Mouse (Mus musculus) NIH3T3 (cell line): ENCODE measurements around the gene Clmn.
A peak's percentile ranks its signal among the peaks of the same experiment; 100 is the strongest.
"Not testable (repeated sequence)": the region's sequence is repeated elsewhere in the genome, so short reads cannot be mapped to it uniquely, and the experiment has no call there.

ENCODE experiments used
- DNase-seq: peaks from one replicate; pipeline ENCODE4 v3.0.0-alpha.2; 2012; ENCODE audit warnings: low read depth

Gene Clmn

DNA sequence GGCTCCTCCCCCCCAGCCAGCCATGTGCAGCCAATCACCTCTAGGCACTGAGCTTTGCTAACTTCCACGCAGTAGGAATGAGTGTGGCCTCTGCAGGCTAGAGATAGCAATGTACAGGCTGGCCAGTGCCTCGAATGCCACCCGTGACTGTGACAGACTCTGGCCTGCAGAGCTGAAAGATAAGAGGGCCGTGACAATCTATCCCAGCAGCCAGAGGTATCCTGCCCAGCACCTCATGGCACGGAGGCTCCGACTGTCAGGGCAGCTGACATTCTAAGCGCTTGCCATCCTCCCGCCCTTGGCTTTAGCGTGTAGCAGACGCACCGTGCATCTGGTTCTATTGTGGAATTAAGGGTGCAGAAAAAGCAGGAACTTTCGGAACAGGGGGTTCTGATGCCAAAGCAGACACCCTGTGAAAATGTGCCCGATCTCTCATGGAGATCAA is 26.9 kb downstream of the Clmn start:
- DNase-seq = no peak

DNA sequence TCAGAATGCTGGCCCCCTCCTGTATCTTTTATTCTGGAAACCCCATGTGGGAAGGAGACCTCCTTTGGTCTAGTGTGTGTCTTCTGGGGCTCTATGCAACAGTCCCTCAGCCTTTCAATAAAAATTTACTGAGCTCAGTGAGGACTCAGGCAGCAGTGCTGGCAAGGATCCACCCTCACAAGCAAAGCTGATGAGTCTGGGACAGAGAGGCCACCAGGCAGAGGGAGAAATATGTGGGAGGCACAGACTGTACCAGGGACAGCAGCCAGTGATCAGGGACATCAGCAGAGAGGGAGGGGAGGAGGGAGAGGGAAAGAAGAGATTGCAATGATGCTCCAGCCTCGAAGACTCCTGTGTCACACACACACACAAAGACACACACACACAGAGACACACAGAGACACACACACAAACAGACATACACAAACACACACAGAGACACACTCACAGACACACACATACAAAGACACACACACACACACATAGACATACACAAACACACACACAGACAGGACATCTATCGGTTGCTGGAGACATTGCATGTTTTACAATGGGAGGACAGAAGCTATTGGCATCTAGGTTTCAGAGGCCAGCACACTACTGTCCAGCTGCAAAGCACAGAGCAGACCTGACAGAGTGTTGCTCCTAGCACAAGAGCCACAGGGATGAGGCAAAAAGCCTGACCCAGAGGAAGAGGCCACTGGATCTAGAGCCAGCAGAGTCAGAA is 27.6 kb downstream of the Clmn start:
- DNase-seq = no peak

DNA sequence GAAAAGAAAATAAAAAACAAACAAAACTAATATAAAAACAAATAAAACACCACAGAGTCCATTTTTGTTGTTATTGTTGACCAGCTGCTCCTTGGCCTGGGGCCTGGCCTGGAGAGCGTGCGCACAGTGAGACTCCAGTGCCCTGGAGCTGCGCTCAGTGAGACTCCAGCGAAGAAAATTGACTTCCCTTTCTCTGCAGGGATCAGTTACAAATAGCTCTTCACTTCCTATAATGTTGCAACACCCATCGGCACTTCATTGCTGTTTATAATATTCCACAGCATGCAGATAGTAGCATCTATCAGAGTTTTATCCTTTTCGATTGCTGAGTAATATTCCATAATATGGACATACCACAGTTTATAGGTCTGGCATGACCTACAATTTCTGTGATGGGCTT is 28.6 kb downstream of the Clmn start:
- DNase-seq = no peak

DNA sequence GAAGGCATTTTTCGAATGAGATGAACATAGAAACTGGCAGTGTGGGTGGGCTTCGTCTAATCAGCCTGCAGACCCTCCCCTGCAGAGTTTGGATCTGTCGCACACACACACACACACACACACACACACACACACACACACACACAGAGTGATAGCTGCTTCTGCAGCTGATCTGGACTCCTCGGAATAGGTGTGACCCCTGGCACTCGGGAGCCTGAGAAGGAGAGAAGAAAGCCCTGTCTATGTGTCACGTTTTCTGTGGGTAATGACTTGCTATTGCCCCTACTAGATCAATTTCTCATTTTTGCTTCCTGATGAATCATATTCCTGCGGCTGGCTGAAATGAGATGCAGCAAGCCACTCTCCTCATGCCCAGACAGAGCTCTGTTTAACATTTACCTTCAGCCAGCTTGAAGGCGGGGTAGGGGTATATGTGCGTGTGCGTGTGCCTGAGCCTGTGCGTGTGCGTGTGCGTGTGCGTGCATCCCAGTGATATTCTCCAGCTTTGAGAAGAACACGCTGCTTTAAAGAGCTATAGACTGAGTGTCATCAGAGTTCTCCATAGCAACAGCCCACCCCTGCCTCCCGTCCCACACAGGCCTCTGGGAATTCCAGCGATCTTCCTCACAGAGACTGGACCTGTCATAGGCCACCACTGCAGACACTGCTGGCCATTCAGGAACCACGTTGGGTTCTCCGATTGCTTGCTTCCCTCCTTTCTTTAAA is 29.3 kb downstream of the Clmn start:
- no peak for DNase-seq

DNA sequence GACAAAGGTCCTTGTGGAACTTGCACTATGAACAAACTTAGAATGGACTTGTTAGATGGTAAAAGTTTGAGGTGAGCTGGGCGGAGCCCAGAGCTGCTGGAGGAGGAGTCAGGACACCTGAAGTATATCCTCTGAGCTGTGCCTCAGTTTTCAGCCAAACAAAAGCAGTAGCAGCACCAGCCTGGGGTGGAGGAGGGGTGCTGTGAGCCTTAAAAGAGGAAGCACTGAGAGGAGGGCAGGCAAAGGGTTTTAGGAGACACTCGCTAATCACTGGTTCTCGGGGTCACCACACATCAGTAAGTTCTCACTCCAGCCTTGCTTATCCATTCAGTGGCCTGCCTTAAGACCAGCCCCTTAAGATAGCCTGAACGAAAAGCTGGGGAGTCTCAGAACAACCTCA is 30.1 kb downstream of the Clmn start:
- no peak for DNase-seq

DNA sequence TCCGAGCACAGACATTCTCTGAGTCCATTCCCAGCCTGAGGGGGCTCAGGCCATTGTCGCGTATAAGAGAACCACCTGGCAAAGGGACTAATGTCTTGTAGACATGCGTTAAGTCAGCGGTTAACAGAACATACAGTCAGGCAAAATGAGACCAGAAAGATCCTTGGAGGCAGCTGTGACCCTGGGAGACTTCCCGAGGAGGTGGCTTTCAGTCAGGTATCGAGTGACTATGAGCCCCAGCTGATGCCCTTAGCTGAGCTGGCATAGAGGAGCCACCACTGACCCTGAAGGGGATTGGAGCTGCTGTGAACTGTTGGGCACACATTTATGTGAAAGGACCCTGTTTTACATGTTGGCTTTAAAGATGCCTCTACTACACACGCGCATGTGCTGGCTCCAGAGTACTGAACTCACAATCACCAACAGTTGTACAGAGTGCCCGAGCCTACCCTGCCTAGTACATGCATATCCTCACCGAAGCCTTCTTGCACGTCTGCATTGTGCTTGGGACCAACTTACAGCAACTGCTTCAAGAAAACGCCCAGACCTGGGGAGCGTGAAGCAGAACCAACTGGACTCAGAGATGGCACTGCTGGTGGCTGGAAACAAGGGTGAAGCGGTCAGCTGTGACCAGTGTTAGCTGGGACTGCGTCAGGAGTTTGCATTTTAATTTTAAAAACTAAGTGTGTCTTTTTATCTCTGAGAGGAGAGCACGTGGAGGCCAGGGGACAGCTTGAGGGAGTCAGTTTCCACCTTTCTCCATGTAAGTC is 34.0 kb downstream of the Clmn start:
- DNase-seq = no peak

DNA sequence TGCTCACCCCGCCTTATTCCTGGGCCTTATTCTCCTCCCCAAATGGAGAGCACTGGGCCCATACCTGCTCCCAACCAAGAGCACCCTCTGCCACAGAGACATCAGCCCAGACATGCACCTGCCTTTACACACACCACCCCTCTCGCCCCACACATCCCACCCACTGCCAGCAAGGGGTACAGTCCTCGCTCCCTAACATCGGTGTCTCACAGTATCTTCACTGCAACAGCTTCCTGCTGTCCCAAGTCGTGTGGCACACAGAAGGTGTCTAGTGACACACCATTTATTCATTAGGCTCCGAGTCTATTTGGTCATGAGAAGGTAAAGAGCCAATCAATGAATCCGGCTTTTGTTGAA is 34.6 kb downstream of the Clmn start:
- no peak for DNase-seq

DNA sequence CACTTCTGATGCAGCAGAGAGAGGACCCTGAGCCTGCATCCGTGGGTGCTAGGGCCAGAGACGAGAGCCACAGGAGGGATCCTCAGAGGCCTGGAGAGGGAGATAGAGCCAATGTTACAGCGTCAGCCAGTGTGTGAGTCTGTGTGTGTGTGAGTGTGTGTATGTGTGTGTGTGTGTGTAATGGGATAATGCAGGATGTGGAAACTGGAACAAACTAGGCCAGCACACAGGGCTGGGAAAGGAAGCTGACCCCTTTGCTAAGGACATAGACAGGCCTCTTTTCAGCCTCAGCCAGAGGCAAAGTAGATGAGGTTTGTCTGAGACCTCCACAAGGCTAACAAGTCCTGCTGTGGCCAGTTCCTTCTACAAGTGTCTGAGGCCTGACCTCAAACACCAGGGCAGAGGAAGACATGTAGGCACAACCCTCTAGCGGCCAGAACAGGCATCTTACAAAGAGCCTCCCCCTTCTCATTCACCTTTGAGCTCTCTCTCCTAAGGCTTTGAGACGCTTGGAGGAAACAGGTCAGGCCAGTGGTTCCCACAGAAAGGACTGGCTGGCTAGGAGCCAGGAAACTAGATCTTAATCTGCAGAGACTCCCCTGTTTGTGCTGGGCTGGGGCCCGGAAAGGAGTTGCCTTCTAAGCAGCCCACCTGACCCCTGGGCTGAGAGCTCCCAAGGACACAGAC is 35.1 kb downstream of the Clmn start:
- DNase-seq = peak; percentile 29

DNA sequence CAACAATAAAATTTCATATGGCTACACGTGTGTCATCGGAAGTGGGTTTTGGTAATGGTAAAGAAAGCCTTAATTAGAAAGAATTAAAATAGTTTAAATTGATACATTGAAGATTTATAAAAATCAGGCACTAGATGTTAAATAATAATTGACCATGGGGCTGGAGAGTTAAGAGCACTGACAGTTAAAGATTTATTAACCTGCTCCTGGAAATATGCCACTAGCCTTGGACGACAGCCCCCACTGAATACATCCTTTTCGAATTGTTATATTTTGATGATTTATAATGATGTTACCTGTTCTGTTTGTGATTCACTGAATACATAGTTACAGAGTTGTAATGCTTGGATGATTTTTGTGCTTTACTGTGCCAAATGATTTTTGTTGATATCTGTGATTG is 35.9 kb downstream of the Clmn start:
- DNase-seq = not testable (repeated sequence)

DNA sequence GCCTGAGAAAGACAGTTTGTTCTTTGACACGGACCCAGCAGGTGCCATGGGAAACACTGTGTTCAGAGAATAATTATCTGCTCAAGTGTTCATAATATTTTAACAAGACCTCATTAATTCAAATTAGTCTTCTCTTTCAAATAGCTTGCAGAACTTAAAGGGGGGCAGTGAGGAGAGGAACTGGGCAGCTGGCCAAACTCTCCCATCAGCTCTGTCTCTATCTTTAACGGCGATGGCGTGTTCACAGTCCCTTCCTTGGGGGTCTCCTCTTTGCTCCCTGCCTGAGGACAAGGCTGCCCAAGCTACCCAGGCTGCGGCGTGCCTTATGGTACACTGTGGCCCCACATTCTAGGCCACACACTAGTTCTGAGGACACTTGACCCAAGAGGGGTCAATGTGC is 37.2 kb downstream of the Clmn start:
- DNase-seq = no peak

DNA sequence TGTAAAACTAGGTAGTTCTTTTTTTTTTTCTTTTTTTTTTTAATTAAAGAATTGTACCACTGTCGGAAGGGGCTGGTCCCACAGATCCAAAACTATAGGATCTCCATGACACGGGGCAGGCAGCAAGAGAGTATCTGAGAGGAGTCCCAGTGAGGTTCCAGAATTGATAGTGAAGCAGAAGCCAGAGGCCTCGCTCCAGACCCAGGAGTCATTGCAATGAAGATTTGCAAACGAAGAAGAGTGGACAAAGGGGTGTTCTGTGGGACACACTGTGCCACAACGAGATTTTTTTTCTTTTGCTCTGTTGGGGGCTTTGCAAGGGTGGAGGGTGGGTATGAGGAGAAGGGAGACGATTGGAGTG is 40.0 kb downstream of the Clmn start:
- DNase-seq = no peak

DNA sequence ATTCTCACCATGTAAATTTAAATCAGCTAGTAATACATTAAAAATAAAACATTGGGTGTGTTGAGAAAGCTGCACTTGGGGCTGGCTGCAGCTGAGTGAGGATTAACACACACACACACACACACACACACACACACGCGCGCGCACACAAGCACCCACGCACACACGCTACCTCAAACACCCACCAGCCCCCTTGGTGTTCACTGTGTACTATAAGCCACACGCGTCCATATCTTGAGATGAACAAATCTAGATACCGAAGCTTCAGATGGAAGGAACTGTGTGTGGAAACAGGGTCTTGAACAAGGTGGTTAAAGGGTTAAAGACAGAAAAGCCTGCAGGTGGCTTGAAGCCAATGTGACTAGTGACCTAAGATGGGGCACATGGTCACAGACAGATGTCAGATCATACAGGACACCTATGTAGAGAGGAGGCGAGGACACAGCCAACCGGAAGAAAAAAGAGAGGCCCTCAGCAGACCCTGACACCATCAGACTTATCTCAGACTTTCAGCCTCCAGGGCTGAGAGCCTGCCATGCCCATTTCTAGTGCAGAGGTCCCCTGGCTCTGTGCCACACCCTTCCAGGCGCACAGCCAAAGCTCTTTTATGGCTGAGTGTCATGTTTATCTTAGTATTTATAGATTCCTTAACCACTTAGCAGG is 40.5 kb downstream of the Clmn start:
- DNase-seq = peak; percentile 61

DNA sequence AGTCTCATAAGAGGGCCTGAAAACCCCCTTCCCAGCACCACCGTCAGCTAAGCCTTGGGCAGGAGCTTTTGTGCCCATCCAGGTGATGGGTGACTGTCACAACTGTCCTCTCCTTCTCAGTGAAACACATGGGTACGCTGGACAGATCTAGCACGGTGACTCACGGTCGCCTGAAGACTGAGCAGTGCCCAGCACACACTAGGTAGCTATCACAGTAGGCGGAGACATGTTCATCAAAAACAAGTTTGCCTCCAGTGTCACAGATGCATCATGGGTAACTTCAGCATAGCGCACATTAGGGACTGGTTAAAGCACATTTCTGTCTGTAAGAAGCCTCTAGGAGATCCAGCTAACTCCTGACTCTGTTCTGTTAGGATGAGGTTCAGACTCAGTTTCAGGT is 41.2 kb downstream of the Clmn start:
- no peak for DNase-seq

DNA sequence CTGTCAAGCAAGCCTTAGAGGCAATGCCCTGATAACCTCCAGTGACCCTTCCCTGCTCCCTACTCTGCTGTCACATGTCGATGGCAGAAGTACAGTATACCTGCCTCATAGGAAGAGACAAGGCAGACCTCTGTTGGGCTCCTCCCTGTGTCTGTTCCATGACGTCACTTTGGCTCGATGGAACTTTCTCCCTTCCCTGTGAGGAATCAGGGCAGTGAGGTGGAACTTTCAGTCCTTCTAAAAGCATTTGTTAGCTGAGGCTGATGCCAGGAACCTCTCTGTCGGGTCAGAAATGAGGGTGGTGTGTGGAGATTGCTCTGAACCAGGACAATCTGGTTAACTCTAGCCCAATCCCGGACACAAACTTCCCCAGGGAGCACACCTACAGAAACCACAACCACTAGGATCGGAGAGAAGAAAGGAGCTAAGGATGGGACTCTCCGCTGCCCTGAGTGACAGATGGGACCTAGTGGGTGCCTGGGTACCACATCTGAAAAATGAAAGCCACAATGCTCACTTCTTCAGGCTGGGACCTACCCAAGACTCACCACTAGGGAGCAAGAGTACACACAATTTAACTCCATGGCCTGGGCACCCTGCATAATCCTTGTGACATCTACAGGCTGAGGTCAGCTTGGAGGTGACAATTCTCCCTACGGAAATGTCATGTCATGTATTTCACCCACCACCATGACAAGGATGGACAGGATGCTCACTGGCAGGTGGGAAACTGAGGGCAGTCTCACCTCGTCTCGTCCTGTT is 41.9 kb downstream of the Clmn start:
- DNase-seq = no peak

DNA sequence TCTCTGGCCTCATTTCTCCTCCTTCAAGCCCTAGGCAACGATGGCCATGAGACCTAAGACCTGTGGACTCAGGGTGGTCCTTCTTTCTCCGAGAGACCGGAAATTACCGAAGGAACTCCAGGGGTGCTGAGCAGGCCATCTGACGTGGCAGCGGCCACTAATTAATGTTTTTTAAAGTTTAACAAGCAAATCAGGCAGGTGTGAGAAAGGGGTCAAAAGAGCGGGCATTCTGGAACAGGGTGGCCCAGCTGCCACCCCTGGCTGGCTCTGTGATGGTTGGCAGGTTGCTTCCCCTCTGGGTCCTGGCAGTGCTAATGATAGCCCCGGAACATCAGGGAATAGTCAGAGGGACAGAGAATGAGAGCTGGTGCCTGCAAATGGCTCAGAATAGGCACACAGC is 42.7 kb downstream of the Clmn start:
- DNase-seq = no peak

DNA sequence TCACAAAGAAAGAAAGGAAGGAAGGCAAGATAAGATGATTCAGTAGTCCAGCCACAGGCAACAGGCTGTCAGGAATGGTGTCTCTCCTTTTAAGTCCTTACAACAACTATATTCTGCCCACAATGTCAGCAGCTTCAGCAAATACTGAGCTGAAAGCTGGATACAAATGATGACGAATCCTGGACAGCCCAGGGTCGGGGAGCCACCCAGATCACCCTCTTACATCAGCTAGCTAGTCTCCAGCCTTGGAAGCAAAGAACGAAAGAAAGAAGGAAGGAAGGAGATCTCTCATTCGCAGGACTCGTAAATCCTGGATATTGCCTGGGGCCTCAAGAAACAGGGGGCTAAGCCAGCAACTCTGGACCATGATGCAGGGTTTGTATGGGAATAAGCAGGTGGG is 44.8 kb downstream of the Clmn start:
- DNase-seq = no peak

DNA sequence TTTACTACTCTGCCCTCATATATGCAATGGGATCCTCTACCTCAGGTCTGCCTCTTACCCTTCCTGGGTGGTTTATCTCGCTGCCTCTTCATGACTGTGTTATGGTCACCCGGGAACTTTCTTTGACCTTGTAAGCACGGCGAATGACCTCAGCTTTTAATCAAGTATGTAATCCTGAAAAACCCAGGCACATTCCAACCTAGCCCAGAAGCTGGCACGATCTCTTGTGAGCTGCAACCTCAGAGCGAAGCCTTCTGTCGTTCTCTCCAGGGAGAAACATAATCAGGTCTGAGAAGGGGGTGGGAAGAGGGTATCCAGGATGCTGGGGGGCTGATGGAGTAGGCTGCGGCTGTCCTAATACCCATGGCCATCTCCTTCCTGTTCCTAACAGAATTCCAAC is 45.8 kb downstream of the Clmn start:
- no peak for DNase-seq

DNA sequence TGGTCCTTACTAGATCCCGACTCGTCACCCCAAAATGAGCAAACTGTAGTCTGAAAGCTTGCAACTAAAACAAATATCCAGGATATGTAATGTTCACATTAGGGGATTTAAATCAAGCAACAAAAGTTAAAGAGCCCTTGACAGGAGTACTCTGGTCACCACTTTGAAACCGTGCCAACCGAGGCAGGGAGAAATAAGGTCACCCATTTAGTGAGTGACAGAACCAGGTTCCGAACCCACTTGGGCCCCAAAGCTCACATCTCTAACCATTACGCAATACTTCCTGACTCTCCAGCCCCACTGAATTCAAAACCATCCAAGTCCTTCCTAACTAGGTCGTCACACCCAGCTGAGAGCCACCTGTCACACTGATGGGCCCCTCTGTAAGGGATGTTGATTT is 46.8 kb downstream of the Clmn start:
- no peak for DNase-seq

DNA sequence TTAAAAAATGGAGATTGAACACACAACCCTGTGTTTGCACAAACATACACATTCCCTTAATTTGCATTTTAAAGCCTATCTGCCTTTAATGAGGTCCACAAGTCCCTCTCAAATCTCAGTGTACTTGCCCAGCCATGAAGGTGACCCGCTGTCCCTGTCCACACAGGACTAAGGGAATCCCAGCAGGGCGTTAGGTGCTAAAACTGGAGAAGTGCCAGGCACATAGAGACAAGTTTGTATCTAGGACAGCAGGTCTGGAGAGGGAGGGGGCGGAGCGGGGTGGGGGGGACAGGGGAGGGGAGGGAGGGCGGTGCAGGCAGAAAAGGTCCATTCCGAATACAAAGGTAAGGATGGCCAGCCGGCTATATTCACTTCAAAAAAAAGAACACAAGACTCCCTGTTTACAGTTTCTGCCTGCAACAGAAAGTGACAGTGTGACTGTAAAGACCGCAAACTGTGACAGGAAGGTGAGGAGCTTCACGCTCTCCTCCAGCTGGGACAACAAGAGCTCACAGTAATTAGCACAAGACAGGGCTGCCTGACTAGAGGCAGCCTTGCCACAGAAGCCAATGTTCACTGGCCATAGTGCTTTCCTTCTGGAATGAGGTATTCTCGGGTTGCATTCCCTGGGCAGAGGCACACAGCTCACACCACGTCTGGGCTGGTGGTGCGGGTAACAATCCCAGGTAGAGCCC is 47.6 kb downstream of the Clmn start:
- no peak for DNase-seq

DNA sequence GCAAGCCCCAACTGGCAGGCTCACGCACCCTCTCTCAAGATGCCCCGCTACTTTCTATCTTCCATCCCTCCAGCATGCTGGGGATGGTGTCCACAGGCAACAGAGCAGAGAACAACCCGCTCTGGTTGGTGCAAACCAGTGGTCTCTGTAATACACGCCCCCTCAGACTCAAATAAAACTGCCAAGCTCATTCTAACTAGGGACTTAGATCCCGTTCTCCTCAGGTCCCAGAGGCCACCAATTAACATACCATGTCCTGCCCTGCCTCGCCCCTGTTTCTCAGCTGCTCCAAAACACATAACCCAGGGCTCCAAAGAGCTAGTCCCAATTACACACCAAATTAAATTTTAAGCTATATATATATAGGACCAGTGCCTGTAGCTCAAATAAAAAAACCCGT is 50.6 kb downstream of the Clmn start:
- no peak for DNase-seq

DNA sequence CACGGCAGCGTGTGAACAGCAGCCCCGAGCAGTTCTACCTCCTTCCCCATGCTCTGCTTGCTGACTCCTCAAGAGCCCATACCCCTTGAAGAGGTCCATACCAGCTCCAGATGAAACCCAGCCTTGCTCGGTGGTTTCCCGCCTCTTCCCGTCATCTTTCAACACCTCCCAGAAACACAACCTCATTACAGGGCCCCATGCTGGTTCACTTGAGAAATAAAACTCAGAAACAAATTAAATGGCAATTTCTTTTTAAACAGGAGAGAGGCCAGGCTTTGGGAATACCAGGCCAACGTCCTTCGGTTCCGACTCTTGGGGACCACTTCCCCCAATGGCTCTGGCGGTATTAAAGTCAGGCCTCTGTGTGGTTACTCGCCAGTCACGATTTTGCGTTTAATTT is 51.1 kb downstream of the Clmn start:
- DNase-seq = no peak
